Mouse (Mus musculus) stomach, postnatal 0 days (tissue): ENCODE measurements around the gene Rpl15. TPM values are rescaled to one million over a fixed set of nuclear protein-coding genes. Genes with fewer than 3 reads are reported as not detected.
"Not testable (repeated sequence)": the region's sequence is repeated elsewhere in the genome, so short reads cannot be mapped to it uniquely, and the experiment has no call there.

Experiments used
- ATAC-seq: fragments of 200-750 bp; cut with Nextera tagmentation; 2 replicates; pipeline ENCODE4 v1.8.0; 2017; ENCODE audit not compliant: low FRiP score, low TSS enrichment
- DNase-seq: peaks from one replicate; pipeline ENCODE4 v3.0.0-alpha.2; 2016; ENCODE audit warnings: low spot score
- H3K27ac ChIP-seq: fragments of 300-500 bp; sonication (generic); replicated peaks from 2 replicates; pipeline ENCODE4 v1.5.1; 2014; ENCODE audit warnings: mild to moderate bottlenecking, control low read depth
- H3K27me3 ChIP-seq: fragments of 300-500 bp; sonication (generic); 2 replicates; pipeline ENCODE4 v1.6.1; 2014; ENCODE audit warnings: low read length; ENCODE audit not compliant: control insufficient read depth, insufficient read depth
- H3K36me3 ChIP-seq: fragments of 300-500 bp; sonication (generic); 2 replicates; pipeline ENCODE4 v1.6.1; 2014; ENCODE audit warnings: low read length, mixed read lengths; ENCODE audit not compliant: control insufficient read depth, insufficient read depth
- H3K4me1 ChIP-seq: fragments of 300-500 bp; sonication (generic); replicated peaks from 2 replicates; pipeline ENCODE4 v1.6.1; 2014; ENCODE audit warnings: antibody characterized with exemption; ENCODE audit not compliant: control insufficient read depth, insufficient read depth
- H3K4me2 ChIP-seq: fragments of 300-500 bp; sonication (generic); replicated peaks from 2 replicates; pipeline ENCODE4 v1.6.1; 2014; ENCODE audit warnings: low read depth, mild to moderate bottlenecking, control low read depth, moderate library complexity
- H3K4me3 ChIP-seq: fragments of 300-500 bp; sonication (generic); 2 replicates; pipeline ENCODE4 v1.5.1; 2014; ENCODE audit warnings: low read depth, low read length, control low read depth
- H3K9ac ChIP-seq: fragments of 300-500 bp; sonication (generic); 2 replicates; pipeline ENCODE4 v1.6.1; 2014; ENCODE audit warnings: mild to moderate bottlenecking, low read length, control low read depth, mixed read lengths
- H3K9me3 ChIP-seq: fragments of 300-500 bp; sonication (generic); 2 replicates; pipeline ENCODE4 v1.6.1; 2016; ENCODE audit warnings: low read length; ENCODE audit not compliant: control insufficient read depth
- CTCF ChIP-seq: IDR thresholded peaks from 2 replicates; pipeline ENCODE4 v1.5.1; 2016; ENCODE audit warnings: antibody characterized with exemption, low read depth, mild to moderate bottlenecking, moderate library complexity
- EP300 ChIP-seq: optimal IDR thresholded peaks from 2 replicates; pipeline ENCODE3; 2016; ENCODE audit warnings: antibody characterized with exemption
- WGBS: fragments of 180-500 bp; shearing (Covaris S2); extraction: QIAGEN DNeasy Blood & Tissue Kit; methylation state at CpG from one replicate; pipeline ENCODE4 v1.1.7; 2014; 5-methylcytosine and 5-hydroxymethylcytosine counted together
- polyA plus RNA-seq: library from polyadenylated mRNA; unstranded; fragments of >200 nt; fragmentation: Nextera tagmentation; extraction: Ambion mirVana; gene quantifications from 2 replicates; pipeline ENCODE4 v1.2.1, GENCODE M21; 2015

The Rpl15 gene
- polyA plus RNA-seq, 1 experiment from 2014 or later, result 389 TPM

DNA sequence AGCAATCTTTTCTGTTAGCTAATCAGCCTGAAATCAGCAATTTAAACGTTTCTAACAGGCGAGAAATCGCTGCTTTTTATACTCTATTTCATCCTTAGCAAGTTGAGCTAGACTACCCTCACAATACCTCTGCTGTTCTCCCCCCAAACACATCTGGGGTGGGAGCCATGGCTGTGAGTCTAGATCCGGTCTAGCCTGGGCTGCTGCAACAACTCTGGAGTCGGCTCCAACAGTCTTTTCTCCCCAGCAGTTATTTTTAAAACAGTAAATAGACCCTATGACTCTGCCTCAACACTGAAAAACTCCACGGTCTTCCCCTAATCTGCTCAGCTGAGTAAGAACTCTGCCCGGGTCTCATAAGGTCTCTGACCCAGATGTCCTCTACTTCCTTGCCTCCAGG is 31.1 kb downstream of the Rpl15 start:
- WGBS, result 64% methylated on average over 7 of the region's 7 CpGs
- H3K27me3 ChIP-seq, result no peaks in the 10 kb centered on the region
- ATAC-seq, result no peak

DNA sequence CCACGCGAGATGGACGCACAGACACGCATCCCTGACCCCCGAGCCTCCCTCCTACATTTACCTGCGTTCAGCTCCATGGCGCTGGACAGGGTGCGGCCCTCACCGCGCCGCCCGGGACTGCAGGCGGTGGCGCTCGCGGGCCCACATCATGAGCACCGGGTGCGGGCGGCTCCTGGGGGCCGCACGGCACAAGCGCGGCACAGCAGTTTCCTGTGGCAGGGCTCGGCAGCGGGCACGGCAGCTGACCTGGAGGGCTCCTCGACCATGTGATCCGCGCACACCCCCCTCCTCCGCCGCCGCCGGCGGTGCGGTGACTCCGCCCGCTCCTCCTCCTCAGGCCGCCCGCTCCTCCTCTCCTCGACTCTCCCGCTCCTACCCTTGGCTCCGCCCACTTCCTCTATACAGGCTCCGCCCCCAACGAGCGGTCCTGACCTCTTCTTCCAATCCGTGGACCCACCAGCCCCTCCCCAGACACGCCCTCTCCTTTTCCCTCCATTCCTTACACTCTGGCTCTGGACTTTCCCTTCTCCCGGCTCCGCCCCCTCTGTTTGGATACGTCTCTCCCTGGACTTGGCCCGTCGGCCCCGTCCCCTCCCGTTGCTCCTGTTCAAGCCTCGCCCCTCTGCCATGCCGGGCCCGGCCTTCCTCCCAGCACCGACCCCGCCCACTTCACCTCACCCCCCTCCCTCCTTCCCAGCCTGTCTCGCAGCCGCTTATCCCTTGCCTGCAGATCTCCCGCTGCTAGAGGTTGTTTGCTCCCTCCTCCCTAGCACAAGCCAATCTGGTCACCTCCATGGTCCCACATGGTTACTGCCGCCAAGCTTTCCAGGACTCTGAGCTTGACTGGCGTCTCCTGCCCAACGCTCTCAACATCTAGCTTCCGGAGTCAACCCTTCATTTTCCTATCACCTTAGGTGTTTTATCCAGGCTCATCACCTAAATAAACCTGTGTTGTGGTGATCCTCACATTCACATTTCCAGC is 32.1 kb downstream of the Rpl15 start, which contains the start of gene Nr1d2:
Nr1d2 (minus strand) TSS at position 378 of the 982 bp plus-strand sequence.
- peaks cover 2% of the 10 kb centered on the region; the same call in 1 of the 2 replicates for H3K4me1 ChIP-seq
- no peaks in the 10 kb centered on the region for H3K27me3 ChIP-seq
- under 1% methylated on average over 52 of the region's 66 CpGs for WGBS
- peak within 1 kb of the TSS; percentile 99 for H3K27ac ChIP-seq
- peak within 1 kb of the TSS; percentile 90 for H3K9ac ChIP-seq
- ATAC-seq, result peak; percentile 96
- peak; percentile 56 for TF ChIP-seq EP300
- peak; percentile 44 for TF ChIP-seq CTCF
- peak; percentile 100 for DNase-seq
- H3K4me3 ChIP-seq, result peak within 1 kb of the TSS; percentile 82
- peak within 1 kb of the TSS; percentile 71 for H3K4me2 ChIP-seq
- no peaks in the 10 kb centered on the region for H3K36me3 ChIP-seq
- no peaks in the 10 kb centered on the region for H3K9me3 ChIP-seq

More for the DNA sequence above, 31.1 kb downstream of the Rpl15 start:
- DNase-seq, result no peak
- no peaks in the 10 kb centered on the region for H3K9me3 ChIP-seq
- no peak overlapping the region for H3K4me2 ChIP-seq
- no peak overlapping the region for H3K4me3 ChIP-seq
- no peak overlapping the region for H3K27ac ChIP-seq
- H3K9ac ChIP-seq, result no peak overlapping the region
- no peaks in the 10 kb centered on the region for H3K36me3 ChIP-seq
- H3K4me1 ChIP-seq, result no peaks in the 10 kb centered on the region
- TF ChIP-seq EP300 (no peak), CTCF (no peak)

DNA sequence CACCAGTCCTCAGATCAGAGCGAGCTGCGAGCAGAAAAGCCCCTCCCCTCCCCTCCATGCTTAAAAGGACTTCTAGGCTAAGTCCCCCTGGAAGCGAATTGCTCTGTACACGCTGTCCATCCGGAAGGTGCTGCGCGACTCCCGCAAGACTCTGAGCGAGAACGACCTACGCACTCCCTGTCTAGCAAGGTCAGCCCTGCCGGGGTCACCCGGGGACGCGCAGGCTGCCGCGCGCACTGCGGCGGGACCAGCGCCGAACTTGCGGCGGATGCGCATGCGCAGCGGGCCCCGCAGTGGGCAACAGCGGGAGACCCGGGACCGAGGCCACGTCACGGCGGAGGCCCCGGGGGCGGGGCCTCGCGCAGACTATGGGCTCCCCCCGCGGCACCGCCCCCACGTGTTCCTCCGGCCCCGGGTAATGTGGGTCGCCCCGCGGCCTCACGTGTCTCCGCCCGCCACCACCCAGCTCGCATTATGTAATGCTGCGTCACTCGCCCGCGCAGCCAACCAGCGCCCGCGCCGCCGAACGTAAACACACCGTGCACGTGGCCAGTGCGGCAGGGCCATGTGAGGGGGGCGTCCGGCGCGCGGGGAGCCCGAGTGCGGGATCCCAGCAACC is 33.0 kb downstream of the Rpl15 start:
- Histone ChIP-seq H3K36me3 (no peaks in the 10 kb centered on the region), H3K27me3 (no peaks in the 10 kb centered on the region), H3K27ac (peak overlapping the region; percentile 99), H3K4me2 (peak overlapping the region; percentile 71), H3K4me1 (peaks cover 5% of the 10 kb centered on the region; the same call in 1 of the 2 replicates), H3K4me3 (peak overlapping the region; percentile 82), H3K9ac (peak overlapping the region; percentile 90), H3K9me3 (no peaks in the 10 kb centered on the region)
- under 1% methylated on average over 68 of the region's 71 CpGs for WGBS
- ATAC-seq, result peak; percentile 86
- peak; percentile 96 for DNase-seq
- TF ChIP-seq EP300 (no peak), CTCF (no peak)

DNA sequence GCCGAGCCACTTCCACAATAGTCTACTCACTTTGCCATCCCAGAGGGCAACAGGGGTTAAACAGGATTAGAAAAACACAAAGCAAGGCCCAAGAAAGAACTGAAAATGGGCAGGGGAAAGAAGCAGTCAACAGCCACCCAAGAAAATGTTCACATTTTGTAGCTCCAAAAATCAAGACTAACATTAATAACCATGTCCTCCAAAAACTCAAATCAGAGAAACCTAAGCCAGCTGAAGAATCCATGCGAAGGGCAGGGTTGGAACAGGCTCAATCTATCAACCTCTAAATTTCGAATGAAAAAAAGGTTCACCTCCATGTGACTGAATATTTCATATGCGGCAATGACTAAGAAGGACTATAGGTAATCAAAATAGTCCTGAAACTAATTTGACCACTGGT is 33.8 kb downstream of the Rpl15 start:
- WGBS, result 59% methylated on average over 4 of the region's 4 CpGs
- peaks cover 5% of the 10 kb centered on the region; the same call in 1 of the 2 replicates for H3K4me1 ChIP-seq
- H3K9me3 ChIP-seq, result no peaks in the 10 kb centered on the region
- H3K36me3 ChIP-seq, result no peaks in the 10 kb centered on the region
- H3K4me3 ChIP-seq, result peak overlapping the region; percentile 82
- no peak overlapping the region for H3K9ac ChIP-seq
- H3K4me2 ChIP-seq, result peak overlapping the region; percentile 71
- H3K27ac ChIP-seq, result no peak overlapping the region
- H3K27me3 ChIP-seq, result no peaks in the 10 kb centered on the region
- ATAC-seq (no peak), DNase-seq (no peak)
- TF ChIP-seq EP300 (no peak), CTCF (no peak)

DNA sequence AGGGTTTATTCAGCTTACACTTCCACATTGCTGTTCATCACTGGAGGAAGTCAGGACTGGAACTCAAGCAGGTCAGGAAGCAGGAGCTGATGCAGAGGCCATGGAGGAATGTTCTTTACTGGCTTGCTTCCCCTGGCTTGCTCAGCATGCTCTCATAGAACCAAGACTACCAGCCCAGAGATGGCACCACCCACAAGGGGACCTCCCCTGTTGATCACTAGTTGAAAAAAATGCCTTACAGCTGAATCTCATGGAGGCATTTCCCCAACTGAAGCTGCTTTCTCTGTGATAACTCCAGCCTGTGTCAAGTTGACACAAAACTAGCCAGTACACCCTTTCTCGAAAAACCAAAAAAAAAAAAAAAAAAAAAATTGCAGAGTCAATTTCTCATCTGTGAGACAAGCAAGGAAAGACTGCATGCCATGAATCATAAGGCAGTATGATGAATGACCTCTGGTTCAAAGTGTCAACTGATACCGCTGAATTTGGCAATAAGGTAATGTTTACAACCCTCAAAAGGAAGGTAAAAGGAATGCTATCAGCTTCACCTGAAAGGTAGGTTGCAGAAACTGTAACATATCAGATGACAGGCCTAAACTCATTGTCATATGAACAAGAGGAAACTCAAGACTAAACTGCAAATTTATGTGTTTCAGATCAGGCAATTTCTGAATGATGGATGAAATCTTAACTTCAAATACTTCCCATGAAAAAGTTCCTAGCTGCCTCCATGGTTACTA is 34.5 kb downstream of the Rpl15 start:
- H3K9me3 ChIP-seq, ATAC-seq, H3K27ac ChIP-seq, H3K27me3 ChIP-seq, H3K4me2 ChIP-seq, DNase-seq, H3K4me1 ChIP-seq, H3K9ac ChIP-seq, H3K4me3 ChIP-seq, H3K36me3 ChIP-seq: not testable (repeated sequence)
- 58% methylated on average over 2 of the region's 2 CpGs for WGBS
